Mouse (Mus musculus) heart, embryonic 11.5 days (tissue): Measurements from ENCODE around the gene Tmem258. TPM values are rescaled to one million over a fixed set of nuclear protein-coding genes. Genes with fewer than 3 reads are reported as not detected.
"Not testable (repeated sequence)": the region's sequence is repeated elsewhere in the genome, so short reads cannot be mapped to it uniquely, and the experiment has no call there.

Source experiments
- ATAC-seq: fragments of 200-750 bp; cut with Nextera tagmentation; replicated peaks from 2 replicates; pipeline ENCODE4 v1.8.0; 2017; ENCODE audit warnings: moderate library complexity; ENCODE audit not compliant: insufficient number of reproducible peaks, low FRiP score, low TSS enrichment
- H3K27ac ChIP-seq: fragments of 300-500 bp; sonication (generic); 2 replicates; pipeline ENCODE4 v1.5.1; 2014; ENCODE audit warnings: mild to moderate bottlenecking, low read depth, low read length
- H3K27me3 ChIP-seq: fragments of 300-500 bp; sonication (generic); 2 replicates; pipeline ENCODE4 v1.6.1; 2014; ENCODE audit warnings: mild to moderate bottlenecking, low read length, mixed read lengths; ENCODE audit not compliant: control insufficient read depth, insufficient read depth
- H3K36me3 ChIP-seq: fragments of 300-500 bp; sonication (generic); 2 replicates; pipeline ENCODE4 v1.6.1; 2014; ENCODE audit warnings: mild to moderate bottlenecking, low read length, moderate library complexity, mixed read lengths; ENCODE audit not compliant: control insufficient read depth, insufficient read depth
- H3K4me1 ChIP-seq: fragments of 300-500 bp; sonication (generic); 2 replicates; pipeline ENCODE4 v1.6.1; 2014; ENCODE audit warnings: low read length; ENCODE audit not compliant: control insufficient read depth, insufficient read depth
- H3K4me2 ChIP-seq: fragments of 300-500 bp; sonication (generic); 2 replicates; pipeline ENCODE4 v1.6.1; 2014; ENCODE audit warnings: mild to moderate bottlenecking, moderate library complexity
- H3K4me3 ChIP-seq: fragments of 300-500 bp; sonication (generic); 2 replicates; pipeline ENCODE4 v1.5.1; 2014; ENCODE audit warnings: low read depth, low read length
- H3K9ac ChIP-seq: fragments of 300-500 bp; sonication (generic); 2 replicates; pipeline ENCODE4 v1.6.1; 2014; ENCODE audit warnings: mild to moderate bottlenecking, low read depth, low read length, moderate library complexity
- H3K9me3 ChIP-seq: fragments of 300-500 bp; sonication (generic); replicated peaks from 2 replicates; pipeline ENCODE4 v1.6.1; 2016; ENCODE audit warnings: low read length; ENCODE audit not compliant: control insufficient read depth
- WGBS: fragments of 180-500 bp; shearing (Covaris S2); extraction: QIAGEN DNeasy Blood & Tissue Kit; methylation state at CpG from one replicate; pipeline ENCODE4 v1.1.7; 2014; ENCODE audit not compliant: insufficient replicate concordance; 5-methylcytosine and 5-hydroxymethylcytosine counted together
- polyA plus RNA-seq: library from polyadenylated mRNA; unstranded; fragments of >200 nt; fragmentation: Nextera tagmentation; extraction: Ambion mirVana; gene quantifications from 2 replicates; pipeline ENCODE4 v1.2.1, GENCODE M21; 2014

The Tmem258 gene
- 412 and 418 TPM in 2 replicates for polyA plus RNA-seq

DNA sequence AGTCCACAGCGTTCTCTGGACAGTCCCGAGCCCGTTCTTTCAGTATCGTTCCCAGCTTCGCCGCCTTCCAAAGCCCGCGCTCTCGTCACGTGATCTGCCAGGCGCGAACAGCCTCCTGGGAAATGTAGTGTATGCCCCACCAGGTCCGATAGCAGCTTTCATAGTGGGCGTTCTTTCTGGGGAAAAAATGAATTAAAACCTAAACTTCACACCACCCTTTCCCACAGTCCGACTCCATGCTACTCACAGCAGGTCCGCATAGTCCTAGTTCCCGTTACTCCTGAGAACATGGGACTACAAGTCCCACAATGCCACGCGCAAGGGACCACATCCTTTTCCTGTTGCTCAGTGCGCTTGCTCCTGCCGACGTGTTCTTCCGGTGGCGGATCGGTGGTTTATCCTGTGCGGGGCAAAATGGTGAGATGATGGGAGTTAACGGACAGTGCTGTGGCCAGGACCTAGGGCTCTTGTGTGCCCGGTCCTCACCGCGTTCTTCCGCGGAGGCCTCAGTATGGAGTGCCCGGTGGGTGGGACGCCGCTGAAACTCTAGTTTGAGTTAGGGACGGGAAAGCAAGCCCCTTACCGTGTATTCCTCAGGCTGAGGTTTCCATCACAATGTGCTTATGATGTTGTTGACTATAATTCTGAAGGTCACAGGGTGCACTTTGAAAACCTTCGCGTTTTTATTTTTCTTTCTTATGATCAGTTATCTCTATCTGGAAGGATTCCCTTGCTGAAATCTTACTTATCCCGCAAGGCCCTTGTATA lies at the start of gene Tmem258, which contains the start of gene Fen1:
Gene Tmem258, plus strand, starts transcription at position 167 of the 768 bp plus-strand sequence.
Gene Fen1, minus strand, starts transcription at position 322 of the 768 bp plus-strand sequence.
- peak within 1 kb of the TSS; percentile 82 for H3K4me2 ChIP-seq
- no peaks in the 10 kb centered on the region for H3K9me3 ChIP-seq
- ATAC-seq = peak; percentile 79
- peak within 1 kb of the TSS; percentile 99 for H3K4me3 ChIP-seq
- peak within 1 kb of the TSS; percentile 85 for H3K27ac ChIP-seq
- H3K36me3 ChIP-seq = peaks cover 27% of the 10 kb centered on the region
- no peaks in the 10 kb centered on the region for H3K27me3 ChIP-seq
- H3K4me1 ChIP-seq = peaks cover 14% of the 10 kb centered on the region
- H3K9ac ChIP-seq = peak within 1 kb of the TSS; percentile 93
- WGBS = under 1% methylated on average over 40 of the region's 40 CpGs

DNA sequence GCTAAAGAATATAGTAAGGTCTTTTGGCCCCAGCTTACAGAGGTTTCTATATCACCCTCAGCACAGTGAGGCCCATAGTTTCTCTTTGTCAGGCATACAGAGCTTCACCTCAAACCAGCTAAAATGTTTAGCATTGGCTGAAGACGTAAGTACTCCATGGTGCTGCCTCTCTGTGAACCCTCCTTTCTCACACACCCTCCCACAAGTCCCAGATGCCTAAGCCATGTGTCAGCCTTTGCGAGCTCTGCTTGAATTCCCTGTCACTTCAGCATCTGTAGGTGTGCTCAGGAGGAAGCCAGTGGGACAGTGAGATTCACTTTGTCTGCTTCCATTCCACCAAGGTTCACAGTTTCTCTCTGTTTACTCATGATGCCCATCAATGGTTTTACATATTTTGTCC lies 46.1 kb upstream of the Tmem258 start:
- Histone ChIP-seq H3K36me3 (no peaks in the 10 kb centered on the region), H3K4me3 (no peak overlapping the region), H3K27ac (no peak overlapping the region)

DNA sequence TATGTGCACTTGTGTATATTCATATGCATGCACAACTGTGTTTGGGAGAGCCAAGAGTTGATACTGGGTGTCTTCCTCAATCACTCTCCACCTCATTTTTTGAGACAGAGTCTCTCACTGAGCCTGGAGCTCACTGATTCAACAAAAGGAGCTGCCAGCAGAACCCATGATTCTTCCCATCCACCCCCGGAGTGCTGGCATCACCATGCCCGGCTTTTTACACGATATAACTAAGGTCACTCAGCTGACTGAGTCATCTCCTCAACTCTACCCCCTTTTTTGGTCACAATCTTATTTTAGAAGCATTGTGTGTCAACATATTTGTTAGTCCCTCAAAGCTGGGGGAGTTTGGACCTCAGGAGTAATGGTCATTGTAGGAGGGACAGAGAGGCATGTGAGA lies 39.9 kb upstream of the Tmem258 start:
- H3K27me3 ChIP-seq = no peaks in the 10 kb centered on the region
- WGBS = 75% methylated on average over 3 of the region's 3 CpGs
- no peak overlapping the region for H3K9ac ChIP-seq
- H3K4me1 ChIP-seq = no peaks in the 10 kb centered on the region
- no peaks in the 10 kb centered on the region for H3K36me3 ChIP-seq
- no peak overlapping the region for H3K4me3 ChIP-seq
- H3K9me3 ChIP-seq = no peaks in the 10 kb centered on the region
- no peak overlapping the region for H3K4me2 ChIP-seq
- no peak for ATAC-seq
- no peak overlapping the region for H3K27ac ChIP-seq

More for the DNA sequence above, 46.1 kb upstream of the Tmem258 start:
- WGBS = 41% methylated on average over 2 of the region's 2 CpGs
- ATAC-seq = no peak
- Histone ChIP-seq H3K9ac (no peak overlapping the region), H3K4me2 (no peak overlapping the region), H3K27me3 (no peaks in the 10 kb centered on the region), H3K9me3 (no peaks in the 10 kb centered on the region), H3K4me1 (no peaks in the 10 kb centered on the region)

DNA sequence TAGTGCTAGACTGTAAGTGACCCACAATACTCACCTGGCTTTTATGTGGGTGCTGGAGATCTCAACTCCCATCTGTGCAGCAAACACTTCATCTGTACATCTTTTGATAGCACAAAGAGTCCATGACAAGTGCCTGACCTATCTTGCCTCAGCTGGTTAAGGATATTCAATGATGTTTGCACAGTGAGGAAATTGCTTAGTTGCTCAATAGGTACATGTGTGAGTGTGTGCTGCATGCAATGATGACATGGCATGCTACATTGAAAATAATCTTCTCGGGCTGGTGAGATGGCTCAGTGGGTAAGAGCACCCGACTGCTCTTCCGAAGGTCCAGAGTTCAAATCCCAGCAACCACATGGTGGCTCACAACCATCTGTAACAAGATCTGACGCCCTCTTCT lies 37.9 kb upstream of the Tmem258 start:
- H3K27ac ChIP-seq, ATAC-seq, H3K27me3 ChIP-seq, H3K9ac ChIP-seq, H3K4me1 ChIP-seq, H3K4me2 ChIP-seq, H3K9me3 ChIP-seq, H3K4me3 ChIP-seq, H3K36me3 ChIP-seq: not testable (repeated sequence)
- 77% methylated on average over 4 of the region's 4 CpGs for WGBS

DNA sequence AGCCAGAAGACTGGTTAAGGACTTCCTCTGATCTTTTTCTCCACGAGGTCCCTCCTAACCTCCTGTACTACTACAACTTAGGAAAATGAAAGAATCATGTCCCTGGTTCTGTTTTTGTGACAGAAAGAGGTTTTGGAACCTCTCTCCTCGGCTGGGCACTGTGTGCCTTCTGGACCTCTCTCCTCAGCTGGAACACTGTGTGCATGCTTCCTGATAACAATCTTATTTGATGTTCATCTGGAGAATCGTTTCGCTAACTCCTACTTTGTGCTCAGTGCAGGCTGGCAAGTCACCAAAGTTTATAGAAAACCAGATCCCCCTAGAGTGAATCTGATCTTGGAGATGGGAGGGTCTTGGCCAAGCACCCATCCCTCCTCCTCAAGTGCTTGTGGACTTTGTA lies 36.7 kb upstream of the Tmem258 start:
- Histone ChIP-seq H3K9me3 (no peaks in the 10 kb centered on the region), H3K27ac (no peak overlapping the region), H3K4me3 (no peak overlapping the region), H3K9ac (no peak overlapping the region), H3K27me3 (no peaks in the 10 kb centered on the region), H3K36me3 (no peaks in the 10 kb centered on the region), H3K4me2 (no peak overlapping the region), H3K4me1 (no peaks in the 10 kb centered on the region)
- no peak for ATAC-seq
- 77% methylated on average over 4 of the region's 4 CpGs for WGBS

DNA sequence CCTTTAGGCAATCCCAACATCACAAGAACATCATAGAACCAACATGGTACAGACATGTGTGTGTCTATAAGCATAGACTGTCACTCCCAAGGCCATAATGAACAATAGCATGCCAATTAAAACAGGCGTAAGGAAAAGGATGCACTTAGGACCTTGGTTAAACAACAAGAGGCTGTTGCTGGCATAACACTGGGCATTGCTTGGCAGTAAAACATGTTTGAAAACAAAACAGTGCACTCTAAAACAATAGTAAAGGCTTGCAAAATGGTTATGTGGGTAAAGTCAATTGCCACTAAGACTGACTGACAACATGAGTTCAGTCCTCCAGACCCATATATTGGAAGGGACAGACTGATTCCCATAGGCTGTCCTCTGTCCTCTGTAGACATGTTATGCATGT lies 35.9 kb upstream of the Tmem258 start:
- 76% methylated on average over 1 of the region's 1 CpGs for WGBS
- Histone ChIP-seq H3K9ac (no peak overlapping the region), H3K27ac (no peak overlapping the region), H3K4me1 (no peaks in the 10 kb centered on the region), H3K4me3 (no peak overlapping the region), H3K9me3 (no peaks in the 10 kb centered on the region), H3K4me2 (no peak overlapping the region), H3K36me3 (no peaks in the 10 kb centered on the region), H3K27me3 (no peaks in the 10 kb centered on the region)
- no peak for ATAC-seq

DNA sequence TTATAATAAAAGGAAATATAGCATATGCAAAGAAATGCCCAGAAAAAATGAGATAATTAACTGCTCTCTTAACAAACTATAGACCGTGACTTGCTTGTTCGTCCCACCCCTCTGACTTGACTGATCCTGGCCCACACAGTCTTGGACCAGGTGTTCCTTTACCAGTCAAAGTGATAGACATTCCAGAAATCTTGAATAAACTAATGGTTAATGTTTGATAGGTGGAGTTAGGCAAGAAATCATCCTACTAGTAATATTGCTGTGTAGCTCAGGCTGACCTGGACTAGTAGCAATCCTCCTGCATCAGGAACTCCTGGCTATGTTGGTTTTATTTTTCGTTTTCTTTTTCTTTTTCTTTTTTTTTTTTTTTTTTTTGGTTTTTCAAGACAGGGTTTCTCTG lies 35.4 kb upstream of the Tmem258 start:
- no peak overlapping the region for H3K4me2 ChIP-seq
- ATAC-seq = no peak
- no peak overlapping the region for H3K27ac ChIP-seq
- no peak overlapping the region for H3K9ac ChIP-seq
- 82% methylated on average over 3 of the region's 3 CpGs for WGBS
- no peaks in the 10 kb centered on the region for H3K9me3 ChIP-seq
- no peaks in the 10 kb centered on the region for H3K4me1 ChIP-seq
- H3K4me3 ChIP-seq = no peak overlapping the region
- H3K36me3 ChIP-seq = no peaks in the 10 kb centered on the region
- H3K27me3 ChIP-seq = no peaks in the 10 kb centered on the region

DNA sequence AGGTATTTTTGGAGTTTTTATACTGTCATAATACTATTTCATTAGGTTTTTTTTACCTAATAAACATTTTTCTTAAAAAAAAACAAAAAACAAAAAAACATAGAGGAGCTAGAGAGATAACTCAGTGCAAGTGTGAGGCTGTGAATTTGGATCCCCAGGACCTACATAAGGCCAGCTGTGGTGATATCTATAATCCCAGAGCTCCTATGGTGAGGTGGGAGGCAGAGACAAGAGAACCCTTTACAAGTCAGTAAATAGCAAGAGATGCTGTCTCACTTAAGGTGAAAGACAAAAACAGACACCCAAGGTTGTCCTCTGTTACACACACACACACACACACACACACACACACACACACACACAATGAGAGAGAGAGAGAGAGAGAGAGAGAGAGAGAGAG lies 34.6 kb upstream of the Tmem258 start:
- 0 out of 2 replicates have a peak, but pooled peaks have one; percentile 63 for ATAC-seq
- Histone ChIP-seq H3K9ac (no peak overlapping the region), H3K4me1 (0 out of 2 replicates have a peak, but pooled peaks cover 2% of the 10 kb centered on the region), H3K27ac (0 out of 2 replicates have a peak overlapping the region, but pooled peaks have one; percentile 7), H3K4me2 (no peak overlapping the region), H3K36me3 (no peaks in the 10 kb centered on the region), H3K4me3 (no peak overlapping the region), H3K9me3 (no peaks in the 10 kb centered on the region), H3K27me3 (no peaks in the 10 kb centered on the region)
